Mouse (Mus musculus): ENCODE data around the gene Ush2a.

- no peak for TF ChIP-seq CTCF (IDR thresholded peaks at IDR 0.05)
- no peak for TF ChIP-seq EP300 (IDR thresholded peaks at IDR 0.05)
Observed at GRCm38 (mm10) chr1:189006267-189006666, 744.4 kb downstream of the Ush2a start.
